Mouse (Mus musculus) liver, postnatal 0 days (tissue): ENCODE data around the gene Ptcd1.

Experiments used
- CTCF ChIP-seq: sonication (generic); IDR thresholded peaks from 2 replicates; pipeline ENCODE4 v1.5.1; 2016; ENCODE audit warnings: antibody characterized with exemption, low read depth
- EP300 ChIP-seq: IDR thresholded peaks from 2 replicates; pipeline ENCODE4 v1.6.1; 2016; ENCODE audit warnings: antibody characterized with exemption, low read depth, mild to moderate bottlenecking

DNA sequence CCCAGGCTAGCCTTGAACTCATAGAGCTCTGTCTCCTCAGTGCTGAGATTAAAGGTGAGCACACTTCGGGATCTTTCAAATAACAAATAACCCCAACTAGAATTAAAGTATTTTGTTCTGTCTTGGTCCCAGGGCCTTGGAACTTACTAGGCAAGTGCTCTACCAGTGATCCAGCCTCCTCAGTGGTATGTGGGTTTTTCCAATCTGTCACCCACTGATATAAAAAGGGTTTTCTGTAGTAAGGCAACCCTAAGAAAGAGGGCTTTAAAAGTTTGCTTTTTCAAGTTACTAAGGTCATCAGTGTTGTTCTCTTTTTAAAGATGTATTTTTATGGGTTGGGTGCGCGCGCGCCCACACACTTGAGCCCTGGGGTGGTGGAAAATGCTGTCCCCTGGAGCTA, 51.2 kb downstream of the Ptcd1 start:
- TF ChIP-seq CTCF (no peak), EP300 (no peak)
